Mouse (Mus musculus) MEL (cell line): Measurements from ENCODE around the gene Lrrc46. TPM values are rescaled to one million over a fixed set of nuclear protein-coding genes. Genes with fewer than 3 reads are reported as not detected.

Experiments
- DNase-seq: peaks from one replicate; pipeline ENCODE4 v3.0.0; 2011; ENCODE audit warnings: low read depth, low spot score
- H3K27ac ChIP-seq: 2 replicates; pipeline ENCODE4 v1.5.1; 2012; ENCODE audit warnings: low read depth, mild to moderate bottlenecking, control low read depth, low read length, moderate library complexity; ENCODE audit not compliant: control insufficient read depth
- H3K27me3 ChIP-seq, 2 experiments: fragments of 150-350 bp in 1 of 2; sonication (generic) in 1 of 2; 2 replicates each; pipeline ENCODE4 v1.6.1; 2012; ENCODE audit warnings: low read length in 2 of 2, mild to moderate bottlenecking in 2 of 2, improper control_type of control experiment in 1 of 2, moderate library complexity in 1 of 2; ENCODE audit not compliant: insufficient read depth in 2 of 2, control insufficient read depth in 1 of 2
- H3K36me3 ChIP-seq, 2 experiments: 2 replicates each; pipeline ENCODE4 v1.6.1; 2012 to 2014; ENCODE audit warnings: low read length in 2 of 2, improper control_type of control experiment in 1 of 2, inconsistent platforms in 1 of 2, mild to moderate bottlenecking in 1 of 2; ENCODE audit not compliant: insufficient read depth in 2 of 2, control insufficient read depth in 1 of 2
- H3K4me1 ChIP-seq, 2 experiments: fragments of 150-350 bp in 1 of 2; sonication (generic) in 1 of 2; 2 replicates each; pipeline ENCODE4 v1.6.1; 2012; ENCODE audit warnings: low read length in 2 of 2, improper control_type of control experiment in 1 of 2, mild to moderate bottlenecking in 1 of 2; ENCODE audit not compliant: insufficient read depth in 2 of 2, control insufficient read depth in 1 of 2
- H3K4me3 ChIP-seq, 2 experiments: fragments of 150-350 bp in 1 of 2; sonication (generic) in 1 of 2; 2 replicates each; pipeline ENCODE4 v1.5.1; 2012; ENCODE audit warnings: low read depth in 2 of 2, low read length in 2 of 2, mild to moderate bottlenecking in 2 of 2, moderate library complexity in 2 of 2, control low read depth in 1 of 2, improper control_type of control experiment in 1 of 2; ENCODE audit not compliant: control insufficient read depth in 1 of 2, insufficient read depth in 1 of 2
- H3K79me2 ChIP-seq: 2 replicates; pipeline ENCODE4 v1.6.1; 2012; ENCODE audit warnings: mild to moderate bottlenecking, low read length, moderate library complexity; ENCODE audit not compliant: control insufficient read depth, poor library complexity, insufficient read depth
- H3K9ac ChIP-seq: 2 replicates; pipeline ENCODE4 v1.6.1; 2012; ENCODE audit warnings: low read depth, mild to moderate bottlenecking, control low read depth, low read length, moderate library complexity; ENCODE audit not compliant: control insufficient read depth, poor library complexity, severe bottlenecking
- H3K9me3 ChIP-seq: fragments of 150-350 bp; sonication (generic); replicated peaks from 2 replicates; pipeline ENCODE4 v1.6.1; 2012; ENCODE audit warnings: mild to moderate bottlenecking, low read length, improper control_type of control experiment, moderate library complexity; ENCODE audit not compliant: insufficient read depth
- CHD1 ChIP-seq: IDR thresholded peaks from 2 replicates; pipeline ENCODE4 v1.6.1; 2012; ENCODE audit warnings: low read depth, mild to moderate bottlenecking, inconsistent platforms, low read length, improper control_type of control experiment
- CTCF ChIP-seq, 3 experiments: IDR thresholded peaks in 2 of 3; conservative IDR thresholded peaks in 1 of 3; 2 replicates each; pipeline ENCODE4 v1.5.1; 2011 to 2012; ENCODE audit warnings: low read length in 3 of 3, low read depth in 2 of 3, mild to moderate bottlenecking in 2 of 3, improper control_type of control experiment in 1 of 3, inconsistent platforms in 1 of 3, mixed read lengths in 1 of 3, moderate library complexity in 1 of 3; ENCODE audit not compliant: control insufficient read depth in 1 of 3, insufficient read depth in 1 of 3, poor library complexity in 1 of 3, severe bottlenecking in 1 of 3
- E2F4 ChIP-seq: IDR thresholded peaks from 2 replicates; pipeline ENCODE4 v1.6.1; 2011; ENCODE audit warnings: low read depth, low read length, improper control_type of control experiment, borderline replicate concordance
- ELF1 ChIP-seq: IDR thresholded peaks from 2 replicates; pipeline ENCODE4 v1.6.1; 2014; ENCODE audit warnings: low read depth, mild to moderate bottlenecking, inconsistent platforms, low read length, improper control_type of control experiment, moderate library complexity
- GABPA ChIP-seq: IDR thresholded peaks from 2 replicates; pipeline ENCODE4 v1.6.1; 2012; ENCODE audit warnings: low read depth, mild to moderate bottlenecking, inconsistent platforms, low read length, improper control_type of control experiment, moderate library complexity
- HCFC1 ChIP-seq: IDR thresholded peaks from 2 replicates; pipeline ENCODE4 v1.6.1; 2012; ENCODE audit warnings: low read depth, mild to moderate bottlenecking, inconsistent platforms, low read length, improper control_type of control experiment, moderate library complexity
- MAX ChIP-seq: IDR thresholded peaks from 2 replicates; pipeline ENCODE4 v1.6.1; 2011; ENCODE audit warnings: low read length, improper control_type of control experiment
- POLR2A ChIP-seq, 2 experiments: IDR thresholded peaks; 2 replicates each; pipeline ENCODE4 v1.6.1; 2011 to 2012; ENCODE audit warnings: low read length in 2 of 2, mild to moderate bottlenecking in 2 of 2, control low read depth in 1 of 2, improper control_type of control experiment in 1 of 2, low read depth in 1 of 2, moderate library complexity in 1 of 2; ENCODE audit not compliant: control insufficient read depth in 1 of 2, insufficient read depth in 1 of 2, poor library complexity in 1 of 2
- TAL1 ChIP-seq: IDR thresholded peaks from 2 replicates; pipeline ENCODE4 v1.6.1; 2012; ENCODE audit warnings: mild to moderate bottlenecking, inconsistent platforms, low read length, moderate library complexity, mixed read lengths
- TBP ChIP-seq: IDR thresholded peaks from 2 replicates; pipeline ENCODE4 v1.8.0; 2011; ENCODE audit warnings: low read depth, low read length, improper control_type of control experiment
- USF2 ChIP-seq, 2 experiments: IDR thresholded peaks; 2 replicates each; pipeline ENCODE4 v1.6.1; 2011 to 2012; ENCODE audit warnings: improper control_type of control experiment in 2 of 2, low read length in 2 of 2, borderline replicate concordance in 1 of 2, inconsistent platforms in 1 of 2, low read depth in 1 of 2, mild to moderate bottlenecking in 1 of 2; ENCODE audit not compliant: insufficient read depth in 1 of 2
- ZC3H11A ChIP-seq: IDR thresholded peaks from 2 replicates; pipeline ENCODE4 v1.6.1; 2012; ENCODE audit warnings: low read depth, mild to moderate bottlenecking, inconsistent platforms, low read length, improper control_type of control experiment
- ZNF384 ChIP-seq: IDR thresholded peaks from 2 replicates; pipeline ENCODE4 v1.6.1; 2012; ENCODE audit warnings: low read depth, mild to moderate bottlenecking, inconsistent platforms, low read length, improper control_type of control experiment
- polyA plus RNA-seq, 2 experiments: library from polyadenylated mRNA; stranded (reverse) in 1 of 2; unstranded in 1 of 2; fragments of >175 nt in 1 of 2; fragments of >200 nt in 1 of 2; gene quantifications; 2 replicates each; pipeline versions ENCODE4 v1.2.1 to v1.2.4; 2012; ENCODE audit warnings: low replicate concordance in 2 of 2, low read depth in 1 of 2; ENCODE audit not compliant: insufficient read length in 2 of 2, insufficient read depth in 1 of 2, missing spikeins in 1 of 2
- total RNA-seq: library from RNA; depleted of rRNA; stranded (reverse); fragments of 300-350 nt; gene quantifications from 2 replicates; pipeline ENCODE4 v1.2.3, GENCODE M21; 2012

Gene Lrrc46
- total and polyA plus RNA-seq, 3 experiments, result 0.19 to 0.75 TPM; not detected in 1

DNA sequence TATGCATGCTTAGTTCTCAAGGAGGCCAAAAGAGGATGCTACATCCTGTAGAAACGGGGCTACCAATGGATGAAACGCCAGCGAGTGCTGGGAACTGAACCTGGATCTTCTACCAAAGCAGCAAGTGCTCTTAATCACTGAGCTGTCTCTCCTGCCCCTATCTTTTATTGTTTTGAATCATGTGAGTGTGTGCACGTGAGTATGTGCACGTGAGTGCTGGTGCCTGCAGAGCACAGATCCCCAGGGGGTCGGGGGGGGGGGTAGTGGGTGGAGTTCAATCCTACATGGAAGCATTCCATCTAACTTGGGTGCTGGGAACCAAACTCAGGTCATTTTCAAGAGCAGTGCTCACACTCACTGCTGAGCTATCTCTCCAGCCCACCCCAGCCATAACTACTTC is 45.2 kb upstream of the Lrrc46 start:
- H3K9ac ChIP-seq, result no peak overlapping the region
- no peak for TF ChIP-seq TBP
- TF ChIP-seq CTCF (IDR thresholded peaks at IDR 0.05 in 2 of 3, conservative IDR thresholded peaks at IDR 0.05 in 1 of 3; ENCODE audit: control insufficient read depth in 1 of 3, insufficient read depth in 1 of 3, low read depth in 2 of 3, low read length in 3 of 3, poor library complexity in 1 of 3, severe bottlenecking in 1 of 3), result no peak
- no peak for TF ChIP-seq CHD1
- TF ChIP-seq MAX, result no peak
- no peak for TF ChIP-seq HCFC1
- no peak for TF ChIP-seq ELF1
- TF ChIP-seq GABPA, result no peak
- TF ChIP-seq TAL1, result no peak
- TF ChIP-seq ZNF384, result no peak
- TF ChIP-seq, all 39 proteins: peak for 0
- Histone ChIP-seq H3K4me3 (no peak overlapping the region), H3K4me1 (peaks cover 0 to 9% of the 10 kb centered on the region in 2 experiments; a peak in 2 of 4 replicates), H3K9me3 (no peaks in the 10 kb centered on the region), H3K79me2 (no peaks in the 10 kb centered on the region), H3K27me3 (peaks cover 0 to 6% of the 10 kb centered on the region in 2 experiments; a peak in 3 of 4 replicates), H3K27ac (no peak overlapping the region), H3K36me3 (no peaks in the 10 kb centered on the region; a peak in 1 of 4 replicates)
- no peak for DNase-seq

DNA sequence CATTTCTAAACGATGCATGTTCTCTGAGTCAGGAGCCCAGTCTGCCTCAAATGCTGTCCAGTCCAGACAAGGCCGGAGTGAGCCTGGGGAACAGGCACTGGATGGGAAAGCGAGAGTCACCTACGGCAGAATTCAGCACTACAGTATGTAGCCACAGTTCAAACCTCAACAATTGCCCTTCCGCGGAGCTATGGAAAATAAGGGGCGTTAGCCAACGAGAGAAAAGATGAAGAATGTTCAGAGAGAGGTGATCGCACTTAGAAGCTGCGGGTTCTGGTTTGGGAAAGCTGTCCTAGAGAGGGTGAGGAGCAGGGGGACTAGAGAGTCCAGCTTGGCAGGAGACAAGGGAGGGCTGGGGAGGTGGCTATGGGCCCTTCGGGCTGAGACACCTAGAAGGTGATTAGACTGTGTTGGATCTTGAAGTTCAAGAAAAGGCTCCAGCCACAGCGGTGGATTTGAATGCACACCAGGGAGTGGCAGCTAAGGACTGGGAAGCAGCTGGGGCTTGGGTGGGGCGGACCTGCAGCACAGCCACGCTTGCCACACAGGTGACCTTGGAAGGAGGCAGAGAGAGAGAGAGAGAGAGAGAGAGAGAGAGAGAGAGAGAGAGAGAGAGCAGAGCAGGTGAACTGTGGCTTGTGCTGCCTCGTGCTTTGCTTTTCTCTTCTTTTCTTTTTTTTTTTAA is 43.8 kb upstream of the Lrrc46 start:
- no peaks in the 10 kb centered on the region for H3K9me3 ChIP-seq
- TF ChIP-seq ZC3H11A (no peak), USF2 (IDR thresholded peaks at IDR 0.05; ENCODE audit: borderline replicate concordance in 1 of 2, insufficient read depth in 1 of 2, low read depth in 1 of 2, low read length in 2 of 2) (no peak), POLR2A (IDR thresholded peaks at IDR 0.05; ENCODE audit: control insufficient read depth in 1 of 2, insufficient read depth in 1 of 2, low read depth in 1 of 2, low read length in 2 of 2, poor library complexity in 1 of 2) (no peak), TAL1 (no peak), E2F4 (no peak)

More for the DNA sequence above, 43.8 kb upstream of the Lrrc46 start:
- DNase-seq, result no peak
- Histone ChIP-seq H3K36me3 (no peaks in the 10 kb centered on the region; a peak in 1 of 4 replicates), H3K4me3 (no peak overlapping the region), H3K27ac (no peak overlapping the region), H3K9ac (no peak overlapping the region), H3K27me3 (peaks cover 0 to 2% of the 10 kb centered on the region in 2 experiments; a peak in 2 of 4 replicates), H3K4me1 (peaks cover 0 to 9% of the 10 kb centered on the region in 2 experiments; a peak in 2 of 4 replicates), H3K79me2 (no peaks in the 10 kb centered on the region)
